Mouse (Mus musculus): ENCODE measurements around the gene Rdh16f1. TPM values are rescaled to one million over a fixed set of nuclear protein-coding genes. Genes with fewer than 3 reads are reported as not detected.

Gene Rdh16f1
- polyA plus RNA-seq, 1 experiment: 0.13 TPM

DNA sequence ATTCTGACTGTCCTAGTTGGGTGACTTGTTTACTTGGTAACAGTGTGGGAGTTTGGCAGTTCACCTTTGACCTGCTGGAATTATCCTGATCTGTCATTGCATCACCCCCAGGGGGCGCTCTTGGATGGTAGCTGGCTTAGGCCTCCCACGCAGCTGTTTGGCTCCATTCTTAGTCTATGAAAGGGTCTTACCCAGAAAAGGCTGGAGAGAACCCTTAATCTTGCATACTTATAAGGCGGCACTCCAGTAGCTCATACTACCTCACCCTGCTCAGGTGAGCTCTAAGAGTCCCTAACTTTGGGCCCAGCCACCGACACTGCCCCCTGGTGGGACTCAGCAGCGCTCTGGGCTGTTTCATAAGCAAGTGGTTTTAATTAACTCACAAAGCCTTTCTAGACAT is 14.9 kb upstream of the Rdh16f1 start:
- H3K79me2 ChIP-seq (ENCODE audit: control insufficient read depth, insufficient read depth): peaks cover 31% of the 10 kb centered on the region
- H3K36me3 ChIP-seq (ENCODE audit: control insufficient read depth, insufficient read depth): peaks cover 13% of the 10 kb centered on the region
- H3ac ChIP-seq (ENCODE audit: control insufficient read depth, insufficient read length): no peak overlapping the region
- H3K27me3 ChIP-seq (ENCODE audit: control insufficient read depth, insufficient read depth, insufficient read length): no peaks in the 10 kb centered on the region
- no peak for TF ChIP-seq TCF3 (IDR thresholded peaks at IDR 0.05; ENCODE audit: insufficient read length, low read depth)
- TF ChIP-seq MYOD1 (IDR thresholded peaks at IDR 0.05; ENCODE audit: control insufficient read depth in 1 of 3, insufficient read length in 2 of 3, low read depth in 2 of 3): no peak
- TF ChIP-seq REST (IDR thresholded peaks at IDR 0.05; ENCODE audit: insufficient read depth, insufficient read length): no peak
- no peak for TF ChIP-seq POLR2AphosphoS2 (IDR thresholded peaks at IDR 0.05; ENCODE audit: insufficient read length, low read depth)
- no peak for TF ChIP-seq TCF12 (IDR thresholded peaks at IDR 0.05; ENCODE audit: insufficient read depth, poor library complexity, severe bottlenecking)
- H3K4me2 ChIP-seq (ENCODE audit: low read depth): no peak overlapping the region
- no peak overlapping the region for H3K4me3 ChIP-seq

DNA sequence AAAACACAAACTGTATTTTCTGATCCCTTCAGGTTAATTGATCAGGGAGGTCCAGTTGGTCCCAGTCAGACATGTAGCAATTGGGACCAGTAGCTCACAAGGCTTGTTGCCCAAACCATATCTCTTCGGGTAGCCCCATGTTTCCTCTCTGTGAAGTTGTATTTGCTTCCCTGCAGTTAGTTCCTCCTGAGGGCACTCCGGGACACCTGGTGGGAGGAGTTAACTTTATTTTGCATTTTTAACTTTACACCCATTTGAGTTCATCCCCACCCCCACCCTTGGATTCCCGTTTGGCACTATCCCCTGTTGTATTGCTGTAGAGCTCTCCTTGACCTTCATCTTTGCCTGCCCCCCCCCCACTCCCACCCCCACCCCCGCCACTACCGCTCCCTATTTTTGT is 13.7 kb upstream of the Rdh16f1 start:
- Histone ChIP-seq H3K79me2 (ENCODE audit: control insufficient read depth, insufficient read depth) (peaks cover 20% of the 10 kb centered on the region), H3ac (ENCODE audit: control insufficient read depth, insufficient read length) (no peak overlapping the region), H3K36me3 (ENCODE audit: control insufficient read depth, insufficient read depth) (peaks cover 13% of the 10 kb centered on the region), H3K4me2 (ENCODE audit: low read depth) (no peak overlapping the region), H3K4me3 (no peak overlapping the region), H3K27me3 (ENCODE audit: control insufficient read depth, insufficient read depth, insufficient read length) (no peaks in the 10 kb centered on the region)
- TF ChIP-seq MYOD1 (IDR thresholded peaks at IDR 0.05; ENCODE audit: control insufficient read depth in 1 of 3, insufficient read length in 2 of 3, low read depth in 2 of 3) (no peak), REST (IDR thresholded peaks at IDR 0.05; ENCODE audit: insufficient read depth, insufficient read length) (no peak), USF1 (IDR thresholded peaks at IDR 0.05; ENCODE audit: low read depth) (no peak), POLR2A (IDR thresholded peaks at IDR 0.05; ENCODE audit: insufficient read length, low read depth) (no peak), POLR2AphosphoS2 (IDR thresholded peaks at IDR 0.05; ENCODE audit: insufficient read length, low read depth) (no peak), CEBPB (IDR thresholded peaks at IDR 0.05; ENCODE audit: insufficient read depth, poor library complexity, severe bottlenecking) (no peak), MYOG (IDR thresholded peaks at IDR 0.05; ENCODE audit: control insufficient read depth in 1 of 3, insufficient read depth in 1 of 3, insufficient read length in 2 of 3, low read depth in 2 of 3) (no peak), SRF (IDR thresholded peaks at IDR 0.05; ENCODE audit: control insufficient read depth, insufficient read length, low read depth) (no peak), TCF12 (IDR thresholded peaks at IDR 0.05; ENCODE audit: insufficient read depth, poor library complexity, severe bottlenecking) (no peak), MAX (IDR thresholded peaks at IDR 0.05; ENCODE audit: low read depth) (no peak), E2F4 (IDR thresholded peaks at IDR 0.05; ENCODE audit: insufficient read depth) (no peak), TCF3 (IDR thresholded peaks at IDR 0.05; ENCODE audit: insufficient read length, low read depth) (no peak)

DNA sequence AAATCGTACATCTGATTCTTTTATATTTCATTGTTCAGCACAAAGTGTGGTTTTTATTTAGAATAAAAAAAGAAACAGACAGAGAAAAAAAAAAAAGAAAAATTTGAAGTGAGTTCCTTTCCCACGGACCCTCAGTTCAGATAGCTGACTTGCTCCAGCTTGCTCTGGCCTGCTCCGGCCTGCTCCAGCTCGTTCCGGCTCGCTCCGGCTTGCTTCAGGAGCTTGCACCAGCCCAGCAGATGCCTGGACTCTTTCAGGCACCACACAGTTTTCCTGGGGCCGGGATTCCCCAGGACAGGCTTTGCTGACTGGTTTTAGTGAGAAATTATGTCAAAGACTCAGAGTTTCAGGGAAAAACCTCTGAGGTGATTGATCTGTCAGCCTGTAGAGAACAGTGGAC is 12.3 kb upstream of the Rdh16f1 start:
- Histone ChIP-seq H3K27me3 (ENCODE audit: control insufficient read depth, insufficient read depth, insufficient read length) (no peaks in the 10 kb centered on the region), H3K4me2 (ENCODE audit: low read depth) (no peak overlapping the region), H3K36me3 (ENCODE audit: control insufficient read depth, insufficient read depth) (peaks cover 13% of the 10 kb centered on the region), H3ac (ENCODE audit: control insufficient read depth, insufficient read length) (no peak overlapping the region), H3K4me3 (no peak overlapping the region), H3K79me2 (ENCODE audit: control insufficient read depth, insufficient read depth) (peaks cover 12% of the 10 kb centered on the region)
- TF ChIP-seq MAX (IDR thresholded peaks at IDR 0.05; ENCODE audit: low read depth): no peak
- TF ChIP-seq MYOD1 (IDR thresholded peaks at IDR 0.05; ENCODE audit: control insufficient read depth in 1 of 3, insufficient read length in 2 of 3, low read depth in 2 of 3): no peak
- no peak for TF ChIP-seq POLR2AphosphoS2 (IDR thresholded peaks at IDR 0.05; ENCODE audit: insufficient read length, low read depth)
- no peak for TF ChIP-seq TCF3 (IDR thresholded peaks at IDR 0.05; ENCODE audit: insufficient read length, low read depth)
- no peak for TF ChIP-seq CEBPB (IDR thresholded peaks at IDR 0.05; ENCODE audit: insufficient read depth, poor library complexity, severe bottlenecking)
- TF ChIP-seq MYOG (IDR thresholded peaks at IDR 0.05; ENCODE audit: control insufficient read depth in 1 of 3, insufficient read depth in 1 of 3, insufficient read length in 2 of 3, low read depth in 2 of 3): no peak
- no peak for TF ChIP-seq SRF (IDR thresholded peaks at IDR 0.05; ENCODE audit: control insufficient read depth, insufficient read length, low read depth)
- TF ChIP-seq E2F4 (IDR thresholded peaks at IDR 0.05; ENCODE audit: insufficient read depth): no peak

DNA sequence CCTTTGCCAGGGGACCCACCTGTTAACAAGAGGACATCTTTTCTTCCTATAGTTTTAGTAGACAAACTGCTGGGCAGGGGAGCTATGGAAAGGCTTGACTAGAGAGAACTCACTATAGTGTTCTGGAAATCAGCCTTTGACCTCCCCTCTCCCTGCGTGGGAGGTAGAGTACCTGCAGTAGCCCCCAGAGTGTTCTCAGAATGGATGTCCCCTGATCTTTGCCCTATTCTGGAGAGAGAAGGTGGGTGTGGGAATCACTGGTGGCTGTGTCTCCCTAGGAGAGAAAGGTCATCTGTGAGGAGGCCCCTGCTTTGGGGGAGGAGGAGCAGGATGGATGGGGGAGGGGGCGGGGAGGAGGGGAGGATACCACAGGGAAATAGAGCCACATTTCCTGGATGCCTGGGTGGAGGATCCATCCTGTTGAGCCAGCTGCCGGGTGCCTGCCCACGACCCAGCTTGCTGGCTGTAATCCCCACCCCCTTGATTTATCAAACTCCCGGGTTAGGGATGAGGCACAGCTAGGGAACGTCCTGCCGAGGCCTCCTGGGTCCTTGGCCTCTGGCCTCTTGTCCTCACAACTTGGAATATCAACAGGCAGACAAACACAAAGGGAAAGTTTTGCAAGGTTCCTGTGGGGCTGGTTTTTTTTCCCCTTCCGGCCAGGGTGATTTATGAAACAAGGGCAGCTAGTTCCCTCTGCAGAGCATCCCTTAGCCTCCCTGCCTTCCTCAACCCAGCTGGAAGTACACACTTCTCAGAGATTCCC is 10.6 kb upstream of the Rdh16f1 start:
- Histone ChIP-seq H3K4me2 (ENCODE audit: low read depth) (no peak overlapping the region), H3K4me3 (no peak overlapping the region), H3ac (ENCODE audit: control insufficient read depth, insufficient read length) (no peak overlapping the region), H3K27me3 (ENCODE audit: control insufficient read depth, insufficient read depth, insufficient read length) (no peaks in the 10 kb centered on the region), H3K79me2 (ENCODE audit: control insufficient read depth, insufficient read depth) (peaks cover 4% of the 10 kb centered on the region), H3K36me3 (ENCODE audit: control insufficient read depth, insufficient read depth) (peaks cover 13% of the 10 kb centered on the region)
- TF ChIP-seq TCF3 (IDR thresholded peaks at IDR 0.05; ENCODE audit: insufficient read length, low read depth) (no peak), MYOG (IDR thresholded peaks at IDR 0.05; ENCODE audit: control insufficient read depth in 1 of 3, insufficient read depth in 1 of 3, insufficient read length in 2 of 3, low read depth in 2 of 3) (peak in 1 of 3 experiments; percentile 13)

DNA sequence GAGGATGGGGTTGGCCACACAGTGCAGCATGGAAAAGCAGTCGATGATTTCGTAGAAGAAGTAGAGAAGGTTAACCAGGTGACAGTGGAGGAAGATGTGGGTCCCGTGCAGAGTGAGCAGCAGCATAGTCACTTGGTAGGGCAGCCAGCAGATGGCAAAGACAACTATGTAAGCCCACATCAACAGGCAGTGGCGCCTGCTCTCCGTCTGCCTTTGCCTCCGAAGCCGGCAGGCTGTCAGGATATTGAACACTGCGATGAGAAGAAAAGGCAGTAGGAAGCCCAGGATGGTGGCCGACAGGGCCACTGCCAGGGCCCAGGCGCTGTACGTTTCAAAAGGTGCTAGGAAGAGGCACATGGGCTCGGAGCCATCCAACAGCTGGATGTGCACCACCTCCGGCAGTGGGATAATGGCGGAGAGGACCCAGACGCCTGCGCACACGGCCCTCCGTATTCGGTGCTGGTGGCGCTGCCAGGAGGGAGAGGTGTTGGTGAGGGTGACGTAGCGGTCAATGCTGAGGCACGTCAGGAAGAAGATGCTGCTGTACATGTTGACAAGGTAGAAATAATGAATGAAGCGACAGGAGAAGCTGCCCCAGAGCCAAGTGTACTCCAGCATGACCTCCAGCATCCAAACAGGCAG is 9.3 kb upstream of the Rdh16f1 start:
- H3K27me3 ChIP-seq (ENCODE audit: control insufficient read depth, insufficient read depth, insufficient read length): no peaks in the 10 kb centered on the region
- TF ChIP-seq POLR2A (IDR thresholded peaks at IDR 0.05; ENCODE audit: insufficient read length, low read depth) (no peak), REST (IDR thresholded peaks at IDR 0.05; ENCODE audit: insufficient read depth, insufficient read length) (no peak), MAX (IDR thresholded peaks at IDR 0.05; ENCODE audit: low read depth) (no peak), TCF12 (IDR thresholded peaks at IDR 0.05; ENCODE audit: insufficient read depth, poor library complexity, severe bottlenecking) (no peak), MYOG (IDR thresholded peaks at IDR 0.05; ENCODE audit: control insufficient read depth in 1 of 3, insufficient read depth in 1 of 3, insufficient read length in 2 of 3, low read depth in 2 of 3) (no peak), SRF (IDR thresholded peaks at IDR 0.05; ENCODE audit: control insufficient read depth, insufficient read length, low read depth) (no peak), E2F4 (IDR thresholded peaks at IDR 0.05; ENCODE audit: insufficient read depth) (no peak), POLR2AphosphoS2 (IDR thresholded peaks at IDR 0.05; ENCODE audit: insufficient read length, low read depth) (no peak), MYOD1 (IDR thresholded peaks at IDR 0.05; ENCODE audit: control insufficient read depth in 1 of 3, insufficient read length in 2 of 3, low read depth in 2 of 3) (no peak), CEBPB (IDR thresholded peaks at IDR 0.05; ENCODE audit: insufficient read depth, poor library complexity, severe bottlenecking) (no peak), USF1 (IDR thresholded peaks at IDR 0.05; ENCODE audit: low read depth) (no peak), TCF3 (IDR thresholded peaks at IDR 0.05; ENCODE audit: insufficient read length, low read depth) (no peak)
- no peak overlapping the region for H3K4me2 ChIP-seq (ENCODE audit: low read depth)
- peaks cover 7% of the 10 kb centered on the region for H3K36me3 ChIP-seq (ENCODE audit: control insufficient read depth, insufficient read depth)
- H3K4me3 ChIP-seq: no peak overlapping the region
- no peak overlapping the region for H3ac ChIP-seq (ENCODE audit: control insufficient read depth, insufficient read length)
- H3K79me2 ChIP-seq (ENCODE audit: control insufficient read depth, insufficient read depth): no peaks in the 10 kb centered on the region

Data from myocyte (in vitro differentiated cells).